Mouse (Mus musculus): Measurements from ENCODE around the gene Gm45717. TPM values are rescaled to one million over a fixed set of nuclear protein-coding genes. Genes with fewer than 3 reads are reported as not detected.

The Gm45717 gene
- polyA plus RNA-seq (2014; fragmentation: Nextera tagmentation; extraction: Ambion mirVana), result not detected in 2 replicates

GRCm38 (mm10) chr7:140955758-140956555 is at the start of gene Gm45717, which contains the start of gene Ifitm2:
Gm45717 (minus strand) TSS chr7:140955937.
Ifitm2 (minus strand) TSS chr7:140955987.
- peak; percentile 88 for ATAC-seq (ENCODE audit: insufficient number of reproducible peaks, low FRiP score, low TSS enrichment, low read depth)
- Histone ChIP-seq H3K9me3 (ENCODE audit: control insufficient read depth, low read length) (no peaks in the 10 kb centered on the region), H3K9ac (ENCODE audit: low read length) (peak within 1 kb of the TSS; percentile 70), H3K4me2 (ENCODE audit: low read depth, severe bottlenecking) (peak within 1 kb of the TSS; percentile 90), H3K4me3 (ENCODE audit: low read depth, low read length) (peak within 1 kb of the TSS; percentile 52), H3K4me1 (ENCODE audit: control insufficient read depth, insufficient read depth, low read length) (peaks cover 39% of the 10 kb centered on the region), H3K36me3 (ENCODE audit: control insufficient read depth, insufficient read depth, low read length) (peaks cover 4% of the 10 kb centered on the region), H3K27me3 (ENCODE audit: control insufficient read depth, insufficient read depth, low read length) (no peaks in the 10 kb centered on the region), H3K27ac (replicated peaks; ENCODE audit: low read depth, low read length) (peak within 1 kb of the TSS; percentile 85)
- 5% methylated on average over 11 of the region's 11 CpGs for WGBS
- peak; percentile 78 for DNase-seq (ENCODE audit: low spot score)

GRCm38 (mm10) chr7:141003248-141004010 is 47.7 kb upstream of the Gm45717 start:
- H3K9me3 ChIP-seq (ENCODE audit: control insufficient read depth, low read length), result no peaks in the 10 kb centered on the region
- H3K9ac ChIP-seq (ENCODE audit: low read length), result no peak overlapping the region
- no peak overlapping the region for H3K27ac ChIP-seq (replicated peaks; ENCODE audit: low read depth, low read length)
- ATAC-seq (ENCODE audit: insufficient number of reproducible peaks, low FRiP score, low TSS enrichment, low read depth) (no peak), DNase-seq (ENCODE audit: low spot score) (no peak)
- H3K27me3 ChIP-seq (ENCODE audit: control insufficient read depth, insufficient read depth, low read length), result no peaks in the 10 kb centered on the region
- WGBS, result 83% methylated on average over 5 of the region's 5 CpGs
- H3K4me1 ChIP-seq (ENCODE audit: control insufficient read depth, insufficient read depth, low read length), result no peaks in the 10 kb centered on the region
- no peaks in the 10 kb centered on the region for H3K36me3 ChIP-seq (ENCODE audit: control insufficient read depth, insufficient read depth, low read length)
- no peak overlapping the region for H3K4me3 ChIP-seq (ENCODE audit: low read depth, low read length)
- H3K4me2 ChIP-seq (ENCODE audit: low read depth, severe bottlenecking), result no peak overlapping the region

- Histone ChIP-seq H3K27ac (replicated peaks; ENCODE audit: low read depth, low read length) (no peak overlapping the region), H3K27me3 (ENCODE audit: control insufficient read depth, insufficient read depth, low read length) (no peaks in the 10 kb centered on the region), H3K4me2 (ENCODE audit: low read depth, severe bottlenecking) (no peak overlapping the region), H3K4me1 (ENCODE audit: control insufficient read depth, insufficient read depth, low read length) (no peaks in the 10 kb centered on the region), H3K4me3 (ENCODE audit: low read depth, low read length) (no peak overlapping the region), H3K36me3 (ENCODE audit: control insufficient read depth, insufficient read depth, low read length) (no peaks in the 10 kb centered on the region), H3K9ac (ENCODE audit: low read length) (no peak overlapping the region), H3K9me3 (ENCODE audit: control insufficient read depth, low read length) (no peaks in the 10 kb centered on the region)
- no peak for DNase-seq (ENCODE audit: low spot score)
- WGBS, result 77% methylated on average over 15 of the region's 15 CpGs
- no peak for ATAC-seq (ENCODE audit: insufficient number of reproducible peaks, low FRiP score, low TSS enrichment, low read depth)
These were observed 45.4 kb upstream of the Gm45717 start for GRCm38 (mm10) chr7:141000881-141001708.

- DNase-seq (ENCODE audit: low spot score), result no peak
- Histone ChIP-seq H3K27ac (replicated peaks; ENCODE audit: low read depth, low read length) (no peak overlapping the region), H3K36me3 (ENCODE audit: control insufficient read depth, insufficient read depth, low read length) (no peaks in the 10 kb centered on the region), H3K9ac (ENCODE audit: low read length) (no peak overlapping the region), H3K4me2 (ENCODE audit: low read depth, severe bottlenecking) (no peak overlapping the region), H3K27me3 (ENCODE audit: control insufficient read depth, insufficient read depth, low read length) (no peaks in the 10 kb centered on the region), H3K4me1 (ENCODE audit: control insufficient read depth, insufficient read depth, low read length) (no peaks in the 10 kb centered on the region), H3K9me3 (ENCODE audit: control insufficient read depth, low read length) (no peaks in the 10 kb centered on the region), H3K4me3 (ENCODE audit: low read depth, low read length) (no peak overlapping the region)
- 89% methylated on average over 11 of the region's 11 CpGs for WGBS
- no peak for ATAC-seq (ENCODE audit: insufficient number of reproducible peaks, low FRiP score, low TSS enrichment, low read depth)
These were observed 43.3 kb upstream of the Gm45717 start for GRCm38 (mm10) chr7:140998853-140999700.

- 62% methylated on average over 1 of the region's 1 CpGs for WGBS
These were observed 42.1 kb upstream of the Gm45717 start for GRCm38 (mm10) chr7:140997817-140998216.

GRCm38 (mm10) chr7:140991117-140991689 is 35.5 kb upstream of the Gm45717 start:
- no peak overlapping the region for H3K27ac ChIP-seq (replicated peaks; ENCODE audit: low read depth, low read length)

More at GRCm38 (mm10) chr7:140997817-140998216, 42.1 kb upstream of the Gm45717 start:
- ATAC-seq (ENCODE audit: insufficient number of reproducible peaks, low FRiP score, low TSS enrichment, low read depth) (no peak), DNase-seq (ENCODE audit: low spot score) (no peak)
- Histone ChIP-seq H3K9me3 (ENCODE audit: control insufficient read depth, low read length) (no peaks in the 10 kb centered on the region), H3K4me3 (ENCODE audit: low read depth, low read length) (no peak overlapping the region), H3K4me2 (ENCODE audit: low read depth, severe bottlenecking) (no peak overlapping the region), H3K4me1 (ENCODE audit: control insufficient read depth, insufficient read depth, low read length) (no peaks in the 10 kb centered on the region), H3K36me3 (ENCODE audit: control insufficient read depth, insufficient read depth, low read length) (no peaks in the 10 kb centered on the region), H3K27me3 (ENCODE audit: control insufficient read depth, insufficient read depth, low read length) (no peaks in the 10 kb centered on the region), H3K9ac (ENCODE audit: low read length) (no peak overlapping the region), H3K27ac (replicated peaks; ENCODE audit: low read depth, low read length) (no peak overlapping the region)

GRCm38 (mm10) chr7:140990622-140991021 is 34.9 kb upstream of the Gm45717 start:
- WGBS, result 61% methylated on average over 5 of the region's 5 CpGs
- 0 out of 2 replicates have a peak overlapping the region, but pooled peaks have one; percentile 30 for H3K9ac ChIP-seq (ENCODE audit: low read length)
- H3K9me3 ChIP-seq (ENCODE audit: control insufficient read depth, low read length), result no peaks in the 10 kb centered on the region
- H3K4me3 ChIP-seq (ENCODE audit: low read depth, low read length), result no peak overlapping the region
- no peaks in the 10 kb centered on the region for H3K27me3 ChIP-seq (ENCODE audit: control insufficient read depth, insufficient read depth, low read length)
- DNase-seq (ENCODE audit: low spot score), result no peak
- H3K27ac ChIP-seq (replicated peaks; ENCODE audit: low read depth, low read length), result 0 out of 2 replicates have a peak overlapping the region, but pooled peaks have one; percentile 52
- no peak overlapping the region for H3K4me2 ChIP-seq (ENCODE audit: low read depth, severe bottlenecking)
- peaks cover 7% of the 10 kb centered on the region for H3K4me1 ChIP-seq (ENCODE audit: control insufficient read depth, insufficient read depth, low read length)
- no peaks in the 10 kb centered on the region for H3K36me3 ChIP-seq (ENCODE audit: control insufficient read depth, insufficient read depth, low read length)
- no peak for ATAC-seq (ENCODE audit: insufficient number of reproducible peaks, low FRiP score, low TSS enrichment, low read depth)

More at GRCm38 (mm10) chr7:140991117-140991689, 35.5 kb upstream of the Gm45717 start:
- H3K9ac ChIP-seq (ENCODE audit: low read length), result no peak overlapping the region
- DNase-seq (ENCODE audit: low spot score) (no peak), ATAC-seq (ENCODE audit: insufficient number of reproducible peaks, low FRiP score, low TSS enrichment, low read depth) (no peak)
- H3K4me3 ChIP-seq (ENCODE audit: low read depth, low read length), result no peak overlapping the region
- peaks cover 7% of the 10 kb centered on the region for H3K4me1 ChIP-seq (ENCODE audit: control insufficient read depth, insufficient read depth, low read length)
- H3K27me3 ChIP-seq (ENCODE audit: control insufficient read depth, insufficient read depth, low read length), result no peaks in the 10 kb centered on the region
- 91% methylated on average over 14 of the region's 14 CpGs for WGBS
- H3K4me2 ChIP-seq (ENCODE audit: low read depth, severe bottlenecking), result no peak overlapping the region
- no peaks in the 10 kb centered on the region for H3K36me3 ChIP-seq (ENCODE audit: control insufficient read depth, insufficient read depth, low read length)
- no peaks in the 10 kb centered on the region for H3K9me3 ChIP-seq (ENCODE audit: control insufficient read depth, low read length)

Data from limb, embryonic 11.5 days (tissue).